Mouse (Mus musculus) v-Abl transformed pro-B cells (cell line): ENCODE results near the gene Hist1h2bm.

ENCODE experiments used
- in situ Hi-C, 2 experiments: fragments of 400-800 bp; cut with MboI; formaldehyde crosslinking; loops; one replicate each; pipeline ENCODE4 v1.15.1; 2025; ENCODE audit not compliant: unreplicated experiment in 2 of 2

Gene Hist1h2bm

DNA sequence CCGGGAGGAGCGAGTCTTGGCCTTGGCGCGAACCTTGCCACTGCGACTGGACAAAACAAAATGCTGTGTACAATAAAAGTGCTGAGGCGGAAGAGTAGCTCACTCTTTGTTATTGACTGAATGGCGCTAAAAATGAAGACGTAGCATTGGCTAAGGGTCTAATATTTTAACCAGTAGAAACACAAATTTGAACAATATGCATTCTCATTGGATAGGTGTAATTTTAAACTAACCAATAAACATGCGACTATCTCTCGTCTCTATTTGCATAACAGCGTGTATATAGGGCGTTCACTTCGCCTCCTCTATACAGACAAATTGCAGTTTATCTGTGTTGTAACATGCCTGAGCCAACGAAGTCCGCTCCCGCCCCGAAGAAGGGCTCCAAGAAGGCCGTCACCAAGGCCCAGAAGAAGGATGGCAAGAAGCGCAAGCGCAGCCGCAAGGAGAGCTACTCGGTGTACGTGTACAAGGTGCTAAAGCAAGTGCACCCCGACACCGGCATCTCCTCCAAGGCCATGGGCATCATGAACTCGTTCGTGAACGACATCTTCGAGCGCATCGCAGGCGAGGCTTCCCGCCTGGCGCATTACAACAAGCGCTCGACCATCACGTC is at the start of gene Hist1h2bm:
Hist1h2bm (plus strand) TSS at position 288 of the 616 bp plus-strand sequence.
- in situ Hi-C loops = loop anchor here (5.0 to 25.0 kb wide), 3 partner anchors 210 to 1715 kb away; partner anchors contain the start of gene Gm11273 (in 1 of the 2)

DNA sequence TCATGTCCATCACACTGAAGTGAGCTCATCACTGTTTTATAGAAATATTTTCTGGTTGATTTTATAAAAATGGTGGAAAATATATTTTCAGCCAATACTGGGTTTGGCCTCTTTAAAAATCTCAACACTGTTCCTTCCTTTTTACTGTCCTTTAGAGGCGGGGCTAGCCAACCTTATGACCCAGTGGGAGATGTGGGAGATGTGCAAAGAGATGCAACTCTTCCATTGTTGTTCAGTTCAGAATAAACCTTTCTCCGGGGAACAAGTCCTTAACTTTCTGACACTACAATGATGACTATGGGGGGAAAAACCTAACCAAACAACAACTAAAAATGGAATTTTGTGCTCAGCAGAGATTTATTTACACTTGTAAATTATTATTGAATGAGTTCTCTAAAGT is 44.5 kb upstream of the Hist1h2bm start, which contains the start of gene Olfr1360:
Olfr1360 (minus strand) TSS at position 101 of the 400 bp plus-strand sequence.
- in situ Hi-C loops = no loop called here

DNA sequence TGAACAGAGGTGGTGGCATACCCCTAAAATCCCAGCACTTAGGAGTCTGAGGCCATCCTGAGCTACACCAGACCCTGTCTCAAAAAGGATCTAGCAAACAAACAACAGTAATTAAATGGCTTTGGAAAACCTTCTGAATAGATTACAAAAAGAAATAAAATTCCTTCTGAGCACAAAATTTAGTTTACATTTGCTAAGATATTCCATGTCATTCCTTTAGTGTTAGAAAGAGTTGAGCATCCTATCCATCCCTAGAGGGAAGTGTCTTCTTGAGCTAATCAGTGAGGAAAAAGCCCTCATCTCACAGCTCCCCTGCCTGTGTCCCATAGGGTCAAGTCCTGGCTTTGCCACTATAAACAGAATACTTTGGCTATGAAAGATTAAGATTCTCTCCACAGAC is 24.0 kb upstream of the Hist1h2bm start, which contains the start of gene Olfr1359:
Olfr1359 (plus strand) TSS at position 301 of the 400 bp plus-strand sequence.
- in situ Hi-C loops = no loop called here

DNA sequence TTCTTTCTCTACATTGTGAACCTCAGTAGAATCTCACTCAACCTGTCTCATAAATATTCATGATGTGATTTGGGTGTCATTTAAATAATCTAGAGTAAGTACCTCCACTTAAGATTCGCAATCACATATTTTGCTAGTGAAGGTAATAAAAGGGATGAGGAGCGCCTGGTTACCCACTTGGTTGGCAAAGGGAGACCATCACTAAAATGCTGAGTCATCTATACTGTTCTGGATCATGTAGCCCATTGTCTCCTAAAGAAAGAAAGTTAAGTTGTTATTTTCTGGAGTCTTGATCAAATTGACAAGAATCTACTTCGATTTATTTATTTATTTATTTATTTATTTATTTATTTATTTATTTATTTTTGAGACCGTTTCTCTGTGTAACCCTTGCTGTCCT is 15.2 kb upstream of the Hist1h2bm start:
- in situ Hi-C loops = loop anchor here (10.0 to 25.0 kb wide), 3 partner anchors 194 to 1731 kb away; partner anchors contain the start of genes Gm11273 (in 1 of the 2) and Zkscan3 (in 1 of the 2)

DNA sequence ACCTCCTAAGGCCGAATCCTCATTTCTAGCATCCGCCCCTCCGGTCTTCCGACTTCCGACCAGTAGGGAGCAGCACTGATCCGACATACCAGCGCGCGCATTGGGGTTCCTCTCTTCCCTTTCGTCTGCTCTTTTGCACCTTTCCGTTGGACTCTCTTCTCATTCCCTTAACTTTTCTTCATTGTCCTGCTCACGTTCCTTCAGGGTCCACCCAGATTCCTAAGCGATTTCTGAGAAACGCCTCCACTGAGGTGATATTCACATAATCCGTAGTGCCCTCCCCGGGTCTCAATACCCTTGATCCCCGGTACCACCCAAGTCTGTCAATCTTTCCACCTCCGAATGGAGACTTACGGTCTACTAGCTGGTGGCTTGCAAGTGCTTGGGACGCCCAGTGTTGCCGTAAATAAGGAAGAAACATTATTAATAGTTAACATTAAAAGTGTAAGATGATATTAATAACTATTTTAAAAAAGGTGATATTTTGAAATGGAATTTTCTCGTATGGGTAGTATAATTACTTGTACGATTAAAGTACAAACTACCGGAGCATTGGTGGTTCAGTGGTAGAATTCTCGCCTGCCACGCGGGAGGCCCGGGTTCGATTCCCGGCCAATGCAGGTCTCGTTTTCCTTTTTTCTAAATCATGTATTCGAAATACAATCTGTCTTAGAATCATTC is 11.7 kb upstream of the Hist1h2bm start:
- in situ Hi-C loops = loop anchor here (5.0 to 25.0 kb wide), 9 partner anchors 75 to 1807 kb away; partner anchors contain the start of genes Gm11273 (in 1 of the 2), Hist1h1b (in 1 of the 2), Hist1h2an (in 1 of the 2) and Hist1h2bp (in 1 of the 2)

DNA sequence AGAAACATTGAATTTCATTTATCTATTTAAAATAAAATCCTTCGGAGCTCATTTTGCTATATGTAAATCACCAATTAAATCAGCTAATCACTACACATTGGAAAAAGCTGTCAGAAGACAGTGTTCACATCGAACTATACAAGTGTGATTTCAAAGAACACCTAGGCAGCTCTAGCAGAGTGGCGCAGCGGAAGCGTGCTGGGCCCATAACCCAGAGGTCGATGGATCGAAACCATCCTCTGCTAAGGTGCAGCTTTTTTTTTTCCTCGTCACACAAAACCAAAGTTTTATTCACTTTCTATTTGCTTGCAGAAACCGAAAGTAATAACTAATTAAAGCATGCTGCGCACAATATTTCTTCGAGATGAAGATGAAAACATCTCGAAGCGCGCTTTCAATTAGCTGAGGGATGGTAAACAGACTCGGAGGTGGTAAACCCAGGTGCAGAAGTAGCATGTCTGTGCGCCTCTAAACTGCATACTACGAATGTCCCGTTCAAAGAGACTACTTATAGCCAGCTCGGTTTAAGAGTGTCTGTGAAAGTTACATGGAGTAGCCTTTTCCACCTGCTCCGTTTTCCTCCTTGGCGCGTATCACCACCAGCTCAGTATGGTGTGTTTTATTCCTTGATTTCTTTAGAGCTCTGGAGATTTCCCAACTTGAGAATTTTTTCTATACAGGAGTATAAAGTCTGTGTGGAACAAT is 10.9 kb upstream of the Hist1h2bm start:
- in situ Hi-C loops = loop anchor here (5.0 to 25.0 kb wide), 9 partner anchors 74 to 1806 kb away; partner anchors contain the start of genes Gm11273 (in 1 of the 2), Hist1h1b (in 1 of the 2), Hist1h2an (in 1 of the 2) and Hist1h2bp (in 1 of the 2)

DNA sequence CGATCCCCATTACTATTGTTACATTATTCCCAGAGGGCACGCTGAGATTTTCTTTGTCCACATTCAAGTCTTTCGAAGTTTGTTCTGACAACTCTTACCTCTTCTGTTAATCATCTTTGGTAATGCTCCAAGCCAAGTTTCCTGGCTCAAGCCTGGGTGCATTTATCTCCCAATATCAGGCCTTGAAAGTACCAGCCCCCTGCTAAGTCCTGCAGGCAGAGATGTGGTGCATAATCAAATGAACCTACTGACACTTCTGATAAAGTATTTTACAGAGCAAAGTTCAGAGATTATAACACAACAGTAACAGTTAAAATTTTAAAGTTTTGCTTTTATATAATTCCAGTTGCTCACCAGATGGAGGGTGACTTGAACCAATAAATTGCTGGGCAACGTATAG is 10.1 kb upstream of the Hist1h2bm start:
- in situ Hi-C loops = loop anchor here (5.0 to 25.0 kb wide), 9 partner anchors 73 to 1806 kb away; partner anchors contain the start of genes Gm11273 (in 1 of the 2), Hist1h1b (in 1 of the 2), Hist1h2an (in 1 of the 2) and Hist1h2bp (in 1 of the 2)

DNA sequence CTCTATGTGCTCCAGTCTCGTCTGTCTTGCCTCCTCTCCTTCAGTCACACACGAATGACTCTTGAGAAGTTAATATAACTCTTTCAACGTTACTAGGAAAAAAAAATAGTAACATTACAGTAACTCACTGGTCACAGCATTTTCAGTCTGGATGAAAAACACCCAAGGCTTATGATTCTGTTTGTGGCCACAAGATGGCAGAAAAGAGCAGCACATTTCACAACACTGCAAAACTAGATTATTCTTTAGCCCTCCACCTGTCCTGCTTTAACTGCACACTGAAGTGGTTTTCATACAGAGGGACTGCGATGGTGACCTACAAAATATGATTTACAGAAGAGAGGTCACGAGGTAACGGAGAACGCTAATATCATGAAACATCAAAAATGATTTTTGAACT is 7.1 kb upstream of the Hist1h2bm start:
- in situ Hi-C loops = loop anchor here (5.0 to 25.0 kb wide), 9 partner anchors 70 to 1803 kb away; partner anchors contain the start of genes Gm11273 (in 1 of the 2), Hist1h1b (in 1 of the 2), Hist1h2an (in 1 of the 2) and Hist1h2bp (in 1 of the 2)

DNA sequence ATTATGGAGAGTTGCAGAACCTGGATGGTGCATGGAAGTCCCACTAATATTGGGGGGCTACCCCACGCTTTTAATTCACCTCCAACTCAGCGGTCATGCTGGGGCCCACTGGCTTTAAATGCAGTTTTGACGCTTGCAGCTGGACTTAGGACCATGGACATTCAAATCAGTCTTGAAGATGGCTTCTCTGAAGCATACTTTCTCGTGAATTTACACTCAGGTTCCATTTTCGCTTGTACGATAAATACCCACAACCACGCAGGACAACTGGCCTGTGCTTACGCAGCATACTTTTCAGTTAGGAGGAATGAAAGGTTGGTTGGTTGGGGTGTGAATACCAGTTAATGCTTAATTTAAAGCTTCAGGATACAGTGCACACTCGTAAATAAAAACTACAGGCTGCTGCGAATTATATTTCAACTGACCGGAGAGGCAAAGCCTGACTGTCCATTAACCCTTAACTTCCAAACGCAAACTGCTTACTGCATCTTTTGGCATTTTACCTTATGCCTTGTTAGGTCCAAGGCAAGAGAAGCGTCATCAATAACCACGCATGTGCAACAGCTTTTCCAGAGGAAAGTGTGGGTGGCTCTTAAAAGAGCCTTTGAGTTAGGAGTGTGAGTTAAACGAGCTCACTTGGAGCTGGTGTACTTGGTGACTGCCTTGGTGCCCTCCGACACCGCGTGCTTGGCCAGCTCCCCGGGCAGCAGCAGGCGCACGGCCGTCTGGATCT is 6.5 kb upstream of the Hist1h2bm start:
- in situ Hi-C loops = loop anchor here (10.0 to 25.0 kb wide), 5 partner anchors 70 to 1722 kb away; partner anchors contain the start of genes Gm11273 (in 1 of the 2), Hist1h1b (in 1 of the 2), Hist1h2an (in 1 of the 2) and Hist1h2bp (in 1 of the 2)

DNA sequence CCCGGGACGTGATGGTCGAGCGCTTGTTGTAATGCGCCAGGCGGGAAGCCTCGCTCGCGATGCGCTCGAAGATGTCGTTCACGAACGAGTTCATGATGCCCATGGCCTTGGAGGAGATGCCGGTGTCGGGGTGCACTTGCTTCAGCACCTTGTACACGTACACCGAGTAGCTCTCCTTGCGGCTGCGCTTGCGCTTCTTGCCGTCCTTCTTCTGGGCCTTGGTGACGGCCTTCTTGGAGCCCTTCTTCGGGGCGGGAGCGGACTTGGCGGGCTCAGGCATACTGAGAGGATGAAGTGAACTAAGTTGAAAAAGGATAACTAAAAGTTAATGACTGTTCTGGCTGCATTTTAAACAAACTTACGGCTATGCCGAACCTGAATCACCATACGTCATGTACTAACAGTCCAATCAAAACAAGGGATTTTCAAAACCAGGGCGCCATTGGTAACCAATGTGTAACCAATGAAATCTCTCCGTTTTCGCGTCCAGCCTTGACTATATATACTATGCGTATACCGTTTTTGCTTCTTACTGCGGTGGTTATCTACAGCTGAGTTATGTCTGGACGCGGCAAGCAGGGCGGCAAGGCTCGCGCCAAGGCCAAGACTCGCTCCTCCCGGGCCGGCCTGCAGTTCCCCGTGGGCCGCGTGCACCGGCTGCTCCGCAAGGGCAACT is 5.8 kb upstream of the Hist1h2bm start, which contains the start of the genes Hist1h2bl and Hist1h2ai:
Hist1h2bl (minus strand) TSS at position 280 of the 676 bp plus-strand sequence.
Hist1h2ai (plus strand) TSS at position 559 of the 676 bp plus-strand sequence.
- in situ Hi-C loops = loop anchor here (10.0 to 25.0 kb wide), 5 partner anchors 69 to 1721 kb away; partner anchors contain the start of genes Gm11273 (in 1 of the 2), Hist1h1b (in 1 of the 2), Hist1h2an (in 1 of the 2) and Hist1h2bp (in 1 of the 2)

DNA sequence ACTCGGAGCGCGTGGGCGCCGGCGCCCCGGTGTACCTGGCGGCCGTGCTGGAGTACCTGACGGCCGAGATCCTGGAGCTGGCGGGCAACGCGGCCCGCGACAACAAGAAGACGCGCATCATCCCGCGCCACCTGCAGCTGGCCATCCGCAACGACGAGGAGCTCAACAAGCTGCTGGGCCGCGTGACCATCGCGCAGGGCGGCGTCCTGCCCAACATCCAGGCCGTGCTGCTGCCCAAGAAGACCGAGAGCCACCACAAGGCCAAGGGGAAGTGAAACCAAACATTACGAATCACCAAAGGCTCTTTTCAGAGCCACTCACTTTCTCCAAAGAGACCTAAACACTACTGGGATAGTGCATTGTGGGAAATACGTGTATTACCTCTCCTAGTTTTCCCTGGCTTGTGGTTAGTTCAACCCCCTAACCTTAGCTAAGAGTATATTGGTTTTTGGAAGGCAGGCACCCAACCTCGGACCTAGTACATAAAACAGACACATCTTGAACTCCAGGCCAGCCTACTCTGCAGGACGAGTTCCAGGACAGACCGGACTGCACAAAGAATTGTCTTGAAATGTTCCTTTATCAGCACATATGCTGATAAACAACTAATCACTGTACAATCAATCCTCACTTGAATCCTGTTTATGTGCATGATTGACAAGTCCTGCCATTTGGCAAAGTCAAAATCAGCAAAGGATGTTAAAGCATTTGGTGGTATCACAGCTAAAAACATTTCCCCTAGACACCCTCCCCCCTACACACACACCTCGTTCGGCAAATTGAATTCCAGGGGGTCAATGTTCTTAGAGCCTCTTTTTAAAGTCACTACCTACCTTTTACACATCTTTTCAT is 5.1 kb upstream of the Hist1h2bm start:
- in situ Hi-C loops = loop anchor here (10.0 to 25.0 kb wide), 5 partner anchors 68 to 1721 kb away; partner anchors contain the start of genes Gm11273 (in 1 of the 2), Hist1h1b (in 1 of the 2), Hist1h2an (in 1 of the 2) and Hist1h2bp (in 1 of the 2)

DNA sequence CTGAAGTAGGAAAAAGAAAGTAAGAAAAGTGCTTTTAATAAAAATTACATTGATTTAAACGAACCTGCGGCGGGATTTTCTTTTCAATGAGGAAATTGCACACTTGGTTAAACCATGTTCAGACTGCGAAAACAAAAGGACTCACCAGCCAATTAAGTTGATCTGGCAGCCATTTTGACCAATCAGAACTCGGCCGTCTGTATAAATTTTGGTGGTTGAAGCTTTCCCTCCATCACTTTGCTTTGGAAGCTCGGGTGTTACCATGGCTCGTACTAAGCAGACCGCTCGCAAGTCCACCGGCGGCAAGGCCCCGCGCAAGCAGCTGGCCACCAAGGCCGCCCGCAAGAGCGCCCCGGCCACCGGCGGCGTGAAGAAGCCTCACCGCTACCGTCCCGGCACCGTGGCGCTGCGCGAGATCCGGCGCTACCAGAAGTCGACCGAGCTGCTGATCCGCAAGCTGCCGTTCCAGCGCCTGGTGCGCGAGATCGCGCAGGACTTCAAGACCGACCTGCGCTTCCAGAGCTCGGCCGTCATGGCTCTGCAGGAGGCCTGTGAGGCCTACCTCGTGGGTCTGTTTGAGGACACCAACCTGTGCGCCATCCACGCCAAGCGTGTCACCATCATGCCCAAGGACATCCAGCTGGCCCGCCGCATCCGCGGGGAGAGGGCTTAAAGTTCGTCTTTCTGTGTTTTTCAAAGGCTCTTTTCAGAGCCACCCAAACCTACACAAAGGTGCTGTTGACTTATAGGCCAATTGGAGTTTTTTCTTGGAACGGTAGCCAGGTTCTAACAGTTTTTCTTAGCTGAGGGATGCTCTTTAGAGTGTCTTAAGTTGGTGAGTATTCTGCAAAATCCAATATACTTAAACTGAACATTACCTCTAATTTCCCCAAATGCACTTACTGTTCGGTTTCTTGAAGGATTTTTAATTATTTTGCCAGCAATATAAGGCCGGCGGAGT is 4.2 kb upstream of the Hist1h2bm start, which contains the start of gene Hist1h3h:
Hist1h3h (plus strand) TSS at position 263 of the 961 bp plus-strand sequence.
- in situ Hi-C loops = loop anchor here (10.0 to 25.0 kb wide), 5 partner anchors 67 to 1720 kb away; partner anchors contain the start of genes Gm11273 (in 1 of the 2), Hist1h1b (in 1 of the 2), Hist1h2an (in 1 of the 2) and Hist1h2bp (in 1 of the 2)

DNA sequence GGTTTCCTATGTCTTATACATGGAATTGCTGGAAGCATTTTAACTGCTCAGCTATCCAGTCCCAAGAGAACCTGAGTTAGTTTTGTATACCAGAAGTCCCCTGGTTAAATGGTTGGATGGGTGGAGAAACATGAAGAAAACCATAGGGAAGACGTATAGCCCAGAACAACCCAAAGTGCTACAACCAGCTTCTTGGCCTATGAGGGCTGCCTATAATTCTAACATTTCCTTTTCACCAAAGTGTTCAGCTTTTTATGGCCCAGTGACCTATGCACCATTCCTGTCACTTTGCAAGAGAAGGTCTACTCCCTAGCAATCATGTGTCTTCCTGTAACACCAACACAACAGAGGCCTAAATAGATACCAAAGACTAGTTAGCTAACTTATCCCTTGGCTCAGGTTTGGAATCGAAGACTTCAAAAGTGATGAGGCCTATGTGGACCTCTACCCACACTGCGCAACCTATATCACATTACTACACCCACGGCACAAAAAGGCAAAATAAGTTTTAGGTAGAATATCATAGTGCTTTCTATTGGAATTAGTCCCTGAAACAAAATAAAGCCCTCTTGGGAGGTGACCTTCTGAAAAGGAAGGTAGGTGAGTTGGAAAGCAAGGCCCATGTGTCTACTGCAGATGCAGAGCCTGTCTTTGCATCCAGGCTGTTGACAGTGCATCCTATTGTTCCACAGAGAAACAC is 3.3 kb upstream of the Hist1h2bm start:
- in situ Hi-C loops = loop anchor here (10.0 to 25.0 kb wide), 5 partner anchors 66 to 1719 kb away; partner anchors contain the start of genes Gm11273 (in 1 of the 2), Hist1h1b (in 1 of the 2), Hist1h2an (in 1 of the 2) and Hist1h2bp (in 1 of the 2)

DNA sequence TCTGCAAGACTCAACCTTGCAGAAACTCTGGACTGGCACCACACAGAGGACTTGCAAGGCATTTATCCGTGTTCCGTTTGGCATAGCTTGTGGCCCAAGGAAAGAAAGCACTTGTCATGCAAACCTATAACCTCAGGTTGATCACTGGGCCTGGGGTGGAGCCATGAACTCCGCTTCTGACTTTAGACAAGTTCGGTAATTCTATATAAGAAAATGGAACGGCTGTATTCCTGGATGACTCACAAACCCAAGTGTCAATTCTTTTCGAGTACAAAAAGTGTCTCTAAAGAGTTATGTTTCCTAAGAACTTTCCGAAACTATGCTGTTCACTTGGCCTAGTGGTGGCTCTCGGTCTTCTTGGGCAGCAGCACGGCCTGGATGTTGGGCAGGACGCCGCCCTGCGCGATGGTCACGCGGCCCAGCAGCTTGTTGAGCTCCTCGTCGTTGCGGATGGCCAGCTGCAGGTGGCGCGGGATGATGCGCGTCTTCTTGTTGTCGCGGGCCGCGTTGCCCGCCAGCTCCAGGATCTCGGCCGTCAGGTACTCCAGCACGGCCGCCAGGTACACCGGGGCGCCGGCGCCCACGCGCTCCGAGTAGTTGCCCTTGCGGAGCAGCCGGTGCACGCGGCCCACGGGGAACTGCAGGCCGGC is 612 bp upstream of the Hist1h2bm start:
- in situ Hi-C loops = loop anchor here (5.0 to 25.0 kb wide), 3 partner anchors 209 to 1716 kb away; partner anchors contain the start of gene Gm11273 (in 1 of the 2)
